Mouse (Mus musculus): Measurements from ENCODE around the gene Slc36a2. TPM values are rescaled to one million over a fixed set of nuclear protein-coding genes. Genes with fewer than 3 reads are reported as not detected.
A peak's percentile ranks its signal among the peaks of the same experiment; 100 is the strongest.
"Not testable (repeated sequence)": the region's sequence is repeated elsewhere in the genome, so short reads cannot be mapped to it uniquely, and the experiment has no call there.

The Slc36a2 gene
- polyA plus RNA-seq, 1 experiment from 2014 or later = not detected

- no peak for ATAC-seq (replicated peaks)
- Histone ChIP-seq H3K27me3 (no peaks in the 10 kb centered on the region), H3K36me3 (no peaks in the 10 kb centered on the region), H3K27ac (replicated peaks) (no peak overlapping the region), H3K9me3 (no peaks in the 10 kb centered on the region), H3K4me1 (no peaks in the 10 kb centered on the region), H3K4me2 (replicated peaks) (no peak overlapping the region), H3K9ac (replicated peaks) (no peak overlapping the region), H3K4me3 (no peak overlapping the region)
- 90% methylated on average over 3 of the region's 3 CpGs for WGBS
These were observed 58.2 kb downstream of the Slc36a2 start for GRCm38 (mm10) chr11:55126663-55127062.

GRCm38 (mm10) chr11:55121430-55121829, 63.4 kb downstream of the Slc36a2 start:
- Histone ChIP-seq H3K4me1 (no peaks in the 10 kb centered on the region), H3K9me3 (no peaks in the 10 kb centered on the region), H3K4me3 (no peak overlapping the region), H3K27me3 (no peaks in the 10 kb centered on the region), H3K27ac (replicated peaks) (no peak overlapping the region), H3K4me2 (replicated peaks) (no peak overlapping the region), H3K36me3 (no peaks in the 10 kb centered on the region), H3K9ac (replicated peaks) (no peak overlapping the region)
- ATAC-seq (replicated peaks) = no peak
- 81% methylated on average over 1 of the region's 1 CpGs for WGBS

GRCm38 (mm10) chr11:55120821-55121271, 64.0 kb downstream of the Slc36a2 start:
- H3K4me1 ChIP-seq = no peaks in the 10 kb centered on the region
- H3K27ac ChIP-seq (replicated peaks) = 0 out of 2 replicates have a peak overlapping the region, but pooled peaks have one; percentile 8
- H3K9me3 ChIP-seq = no peaks in the 10 kb centered on the region
- H3K36me3 ChIP-seq = no peaks in the 10 kb centered on the region
- ATAC-seq (replicated peaks) = no peak
- WGBS = 77% methylated on average over 8 of the region's 8 CpGs
- no peaks in the 10 kb centered on the region for H3K27me3 ChIP-seq
- no peak overlapping the region for H3K9ac ChIP-seq (replicated peaks)
- no peak overlapping the region for H3K4me3 ChIP-seq
- H3K4me2 ChIP-seq (replicated peaks) = no peak overlapping the region

GRCm38 (mm10) chr11:55120279-55120678, 64.6 kb downstream of the Slc36a2 start:
- no peak overlapping the region for H3K4me3 ChIP-seq
- no peak overlapping the region for H3K9ac ChIP-seq (replicated peaks)
- no peaks in the 10 kb centered on the region for H3K4me1 ChIP-seq
- H3K27ac ChIP-seq (replicated peaks) = no peak overlapping the region
- no peaks in the 10 kb centered on the region for H3K36me3 ChIP-seq
- no peaks in the 10 kb centered on the region for H3K27me3 ChIP-seq
- no peaks in the 10 kb centered on the region for H3K9me3 ChIP-seq
- H3K4me2 ChIP-seq (replicated peaks) = no peak overlapping the region
- ATAC-seq (replicated peaks) = no peak

- Histone ChIP-seq H3K9me3 (no peaks in the 10 kb centered on the region), H3K4me1 (no peaks in the 10 kb centered on the region), H3K36me3 (no peaks in the 10 kb centered on the region), H3K27me3 (no peaks in the 10 kb centered on the region), H3K9ac (replicated peaks) (no peak overlapping the region), H3K4me2 (replicated peaks) (no peak overlapping the region), H3K4me3 (no peak overlapping the region), H3K27ac (replicated peaks) (no peak overlapping the region)
- WGBS = 92% methylated on average over 2 of the region's 2 CpGs
- ATAC-seq (replicated peaks) = no peak
These were observed 67.8 kb downstream of the Slc36a2 start for GRCm38 (mm10) chr11:55117031-55117430.

GRCm38 (mm10) chr11:55116004-55116403, 68.9 kb downstream of the Slc36a2 start:
- H3K27ac ChIP-seq (replicated peaks) = no peak overlapping the region
- no peak overlapping the region for H3K4me3 ChIP-seq
- ATAC-seq (replicated peaks) = no peak
- no peak overlapping the region for H3K4me2 ChIP-seq (replicated peaks)
- H3K36me3 ChIP-seq = no peaks in the 10 kb centered on the region
- 98% methylated on average over 3 of the region's 3 CpGs for WGBS
- H3K4me1 ChIP-seq = no peaks in the 10 kb centered on the region
- no peaks in the 10 kb centered on the region for H3K27me3 ChIP-seq
- no peaks in the 10 kb centered on the region for H3K9me3 ChIP-seq
- H3K9ac ChIP-seq (replicated peaks) = no peak overlapping the region

GRCm38 (mm10) chr11:55114291-55114690, 70.6 kb downstream of the Slc36a2 start:
- ATAC-seq (replicated peaks) = no peak
- peaks cover 2% of the 10 kb centered on the region; the same call in 1 of the 2 replicates for H3K36me3 ChIP-seq
- H3K9me3 ChIP-seq = no peaks in the 10 kb centered on the region
- no peak overlapping the region for H3K4me2 ChIP-seq (replicated peaks)
- H3K27ac ChIP-seq (replicated peaks) = no peak overlapping the region
- H3K9ac ChIP-seq (replicated peaks) = no peak overlapping the region
- no peaks in the 10 kb centered on the region for H3K27me3 ChIP-seq
- WGBS = 64% methylated on average over 2 of the region's 2 CpGs
- no peaks in the 10 kb centered on the region for H3K4me1 ChIP-seq
- no peak overlapping the region for H3K4me3 ChIP-seq

DNA sequence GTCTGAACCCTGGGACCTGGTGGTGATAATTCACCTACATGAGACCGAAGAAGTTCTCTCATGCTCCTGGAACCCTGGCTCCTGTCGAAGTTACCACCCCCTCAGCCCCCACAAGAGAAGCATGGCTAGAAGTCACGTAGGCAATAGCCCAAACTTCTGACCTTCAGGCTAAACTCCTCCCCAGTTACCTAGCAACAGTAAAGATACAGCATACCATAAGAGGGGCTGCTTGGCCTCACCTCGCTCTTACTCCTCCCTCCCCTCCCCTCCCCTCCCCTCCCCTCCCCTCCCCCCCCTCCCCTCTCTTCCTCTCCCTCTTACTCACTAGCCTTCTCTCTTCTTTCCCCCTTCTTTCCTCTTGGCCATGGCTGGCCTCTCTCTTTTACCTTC, 71.0 kb downstream of the Slc36a2 start:
- not testable (repeated sequence) for H3K9ac ChIP-seq (replicated peaks); H3K4me1 ChIP-seq; H3K36me3 ChIP-seq; H3K9me3 ChIP-seq; H3K27me3 ChIP-seq; H3K4me3 ChIP-seq; H3K27ac ChIP-seq (replicated peaks); ATAC-seq (replicated peaks); H3K4me2 ChIP-seq (replicated peaks)
- WGBS = 66% methylated on average over 4 of the region's 4 CpGs

GRCm38 (mm10) chr11:55113209-55113860, 71.5 kb downstream of the Slc36a2 start:
- H3K36me3 ChIP-seq = peaks cover 3% of the 10 kb centered on the region; the same call in 1 of the 2 replicates
- no peak overlapping the region for H3K27ac ChIP-seq (replicated peaks)
- no peaks in the 10 kb centered on the region for H3K4me1 ChIP-seq
- WGBS = 64% methylated on average over 7 of the region's 7 CpGs
- H3K9me3 ChIP-seq = no peaks in the 10 kb centered on the region
- no peak overlapping the region for H3K4me3 ChIP-seq
- no peaks in the 10 kb centered on the region for H3K27me3 ChIP-seq
- ATAC-seq (replicated peaks) = no peak
- no peak overlapping the region for H3K4me2 ChIP-seq (replicated peaks)
- H3K9ac ChIP-seq (replicated peaks) = no peak overlapping the region

DNA sequence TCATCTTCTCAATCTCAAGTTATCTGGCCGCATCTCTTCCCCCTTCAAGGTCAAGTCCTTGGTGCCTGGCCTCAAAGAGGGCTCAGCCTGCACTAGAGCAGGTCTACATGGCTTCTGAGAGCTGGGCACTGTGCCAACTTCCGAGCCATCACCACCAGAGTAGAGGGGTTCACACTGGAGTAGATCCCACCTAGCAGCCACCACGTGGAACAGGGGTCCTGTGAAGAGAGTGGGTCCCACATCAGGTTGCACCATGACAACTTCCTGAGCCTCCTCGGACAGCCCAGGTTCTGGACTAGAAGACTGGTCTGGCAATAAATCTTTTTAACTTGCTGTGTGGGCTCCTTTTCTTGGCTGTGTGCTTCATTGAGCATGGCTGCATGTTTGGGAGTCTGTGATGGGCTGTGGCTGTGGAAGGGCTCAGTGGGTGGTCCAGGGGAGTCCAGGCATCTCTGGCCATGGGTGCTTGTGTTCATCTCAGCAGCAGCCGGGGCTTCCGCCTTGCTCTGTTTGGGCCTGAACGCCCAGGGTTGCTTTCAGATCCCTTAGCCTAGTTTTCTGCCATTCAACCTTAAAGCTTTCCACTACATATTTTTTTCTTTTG, 74.2 kb downstream of the Slc36a2 start:
- no peak for ATAC-seq (replicated peaks)

DNA sequence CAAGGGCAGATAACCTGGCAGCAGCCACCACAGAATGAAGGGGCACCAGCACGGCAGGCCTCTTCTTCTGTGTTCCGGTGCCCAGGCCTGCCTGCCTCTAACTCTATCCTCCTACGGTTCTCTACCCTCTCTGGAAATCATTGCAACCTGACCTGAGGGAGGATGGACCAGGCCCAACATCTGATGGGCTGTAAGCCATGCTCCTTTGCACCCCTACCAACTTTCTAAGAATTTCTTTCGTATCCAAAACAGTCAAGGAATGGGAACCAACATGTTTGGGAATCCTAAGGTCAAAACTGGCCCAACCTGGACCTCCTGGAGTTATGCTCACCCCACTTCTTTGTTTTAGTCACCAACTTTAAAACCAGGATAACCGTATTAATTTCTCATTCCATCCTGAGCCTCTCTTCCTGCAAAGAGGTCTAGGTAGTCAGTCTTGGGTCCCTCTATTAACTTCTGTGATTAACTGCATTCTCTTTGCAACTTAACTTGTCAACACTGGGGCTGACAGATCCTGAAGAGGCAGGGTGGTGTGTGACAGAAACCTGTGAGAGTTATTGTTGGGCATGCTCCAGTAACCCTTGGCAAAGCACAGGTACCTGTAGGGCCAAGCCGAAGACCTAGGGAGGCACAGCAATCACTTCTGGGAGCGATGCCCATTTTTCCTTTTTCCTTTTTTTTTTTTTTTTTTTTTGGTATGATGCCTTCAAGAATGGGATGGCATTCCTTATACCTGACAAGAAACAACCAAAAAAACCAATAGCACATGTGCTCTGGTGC, 75.2 kb downstream of the Slc36a2 start:
- Histone ChIP-seq H3K27me3 (no peaks in the 10 kb centered on the region), H3K36me3 (peaks cover 3% of the 10 kb centered on the region; the same call in 1 of the 2 replicates), H3K4me3 (no peak overlapping the region), H3K4me2 (replicated peaks) (no peak overlapping the region), H3K9ac (replicated peaks) (no peak overlapping the region), H3K27ac (replicated peaks) (no peak overlapping the region), H3K9me3 (no peaks in the 10 kb centered on the region), H3K4me1 (no peaks in the 10 kb centered on the region)
- 90% methylated on average over 7 of the region's 7 CpGs for WGBS
- no peak for ATAC-seq (replicated peaks)

More for the DNA sequence above, 74.2 kb downstream of the Slc36a2 start:
- no peaks in the 10 kb centered on the region for H3K27me3 ChIP-seq
- H3K4me1 ChIP-seq = no peaks in the 10 kb centered on the region
- H3K27ac ChIP-seq (replicated peaks) = no peak overlapping the region
- H3K9me3 ChIP-seq = no peaks in the 10 kb centered on the region
- WGBS = 79% methylated on average over 7 of the region's 7 CpGs
- H3K36me3 ChIP-seq = peaks cover 3% of the 10 kb centered on the region; the same call in 1 of the 2 replicates
- H3K9ac ChIP-seq (replicated peaks) = no peak overlapping the region
- no peak overlapping the region for H3K4me3 ChIP-seq
- H3K4me2 ChIP-seq (replicated peaks) = no peak overlapping the region

Data from forebrain, embryonic 15.5 days (tissue).